Mouse (Mus musculus): ENCODE measurements around the gene Nelfe. TPM values are rescaled to one million over a fixed set of nuclear protein-coding genes. Genes with fewer than 3 reads are reported as not detected.
A peak's percentile ranks its signal among the peaks of the same experiment; 100 is the strongest.
"Not testable (repeated sequence)": the region's sequence is repeated elsewhere in the genome, so short reads cannot be mapped to it uniquely, and the experiment has no call there.

The Nelfe gene
- polyA plus RNA-seq, 1 experiment from 2014 or later, result 73.5 TPM

GRCm38 (mm10) chr17:34899890-34900243 is 49.7 kb downstream of the Nelfe start:
- Histone ChIP-seq H3K27ac (peak overlapping the region; percentile 95), H3K9ac (ENCODE audit: low read depth, low read length) (peak overlapping the region; percentile 96), H3K27me3 (ENCODE audit: insufficient read depth, low read length) (no peaks in the 10 kb centered on the region), H3K9me3 (replicated peaks; ENCODE audit: low read length) (no peaks in the 10 kb centered on the region), H3K4me2 (ENCODE audit: low read length) (peak overlapping the region; percentile 89), H3K36me3 (ENCODE audit: insufficient read depth, low read length) (peaks cover 33% of the 10 kb centered on the region), H3K4me1 (replicated peaks; ENCODE audit: insufficient read depth, low read length) (peaks cover 8% of the 10 kb centered on the region), H3K4me3 (replicated peaks; ENCODE audit: low read depth, low read length) (peak overlapping the region; percentile 96)
- no peak for TF ChIP-seq CTCF (IDR thresholded peaks at IDR 0.05; ENCODE audit: low read depth)
- 0% methylated on average over 5 of the region's 5 CpGs for WGBS
- DNase-seq (ENCODE audit: low spot score) (peak; percentile 69), ATAC-seq (replicated peaks; ENCODE audit: low FRiP score, low read depth) (no peak)

GRCm38 (mm10) chr17:34900826-34901225 is 50.6 kb downstream of the Nelfe start:
- not testable (repeated sequence) for H3K9me3 ChIP-seq (replicated peaks; ENCODE audit: low read length); H3K4me1 ChIP-seq (replicated peaks; ENCODE audit: insufficient read depth, low read length); H3K27me3 ChIP-seq (ENCODE audit: insufficient read depth, low read length); H3K4me3 ChIP-seq (replicated peaks; ENCODE audit: low read depth, low read length); H3K9ac ChIP-seq (ENCODE audit: low read depth, low read length); DNase-seq (ENCODE audit: low spot score); H3K27ac ChIP-seq; ATAC-seq (replicated peaks; ENCODE audit: low FRiP score, low read depth); H3K4me2 ChIP-seq (ENCODE audit: low read length)
- H3K36me3 ChIP-seq (ENCODE audit: insufficient read depth, low read length), result peaks cover 42% of the 10 kb centered on the region

- WGBS, result 86% methylated on average over 9 of the region's 10 CpGs
Observed at GRCm38 (mm10) chr17:34901948-34902347, 51.8 kb downstream of the Nelfe start.

GRCm38 (mm10) chr17:34902895-34903294 is 52.7 kb downstream of the Nelfe start:
- H3K36me3 ChIP-seq (ENCODE audit: insufficient read depth, low read length), result peaks cover 58% of the 10 kb centered on the region
- no peaks in the 10 kb centered on the region for H3K27me3 ChIP-seq (ENCODE audit: insufficient read depth, low read length)
- no peaks in the 10 kb centered on the region for H3K9me3 ChIP-seq (replicated peaks; ENCODE audit: low read length)
- H3K4me2 ChIP-seq (ENCODE audit: low read length), result no peak overlapping the region
- no peaks in the 10 kb centered on the region; the same call in 1 of the 2 replicates for H3K4me1 ChIP-seq (replicated peaks; ENCODE audit: insufficient read depth, low read length)
- H3K27ac ChIP-seq, result no peak overlapping the region
- ATAC-seq (replicated peaks; ENCODE audit: low FRiP score, low read depth), result no peak
- no peak overlapping the region for H3K9ac ChIP-seq (ENCODE audit: low read depth, low read length)
- no peak overlapping the region for H3K4me3 ChIP-seq (replicated peaks; ENCODE audit: low read depth, low read length)
- no peak for DNase-seq (ENCODE audit: low spot score)
- TF ChIP-seq CTCF (IDR thresholded peaks at IDR 0.05; ENCODE audit: low read depth), result no peak
- 76% methylated on average over 9 of the region's 9 CpGs for WGBS

More at GRCm38 (mm10) chr17:34901948-34902347, 51.8 kb downstream of the Nelfe start:
- peaks cover 49% of the 10 kb centered on the region for H3K36me3 ChIP-seq (ENCODE audit: insufficient read depth, low read length)
- not testable (repeated sequence) for H3K9ac ChIP-seq (ENCODE audit: low read depth, low read length); H3K9me3 ChIP-seq (replicated peaks; ENCODE audit: low read length); H3K4me2 ChIP-seq (ENCODE audit: low read length); DNase-seq (ENCODE audit: low spot score); H3K27me3 ChIP-seq (ENCODE audit: insufficient read depth, low read length); H3K27ac ChIP-seq; ATAC-seq (replicated peaks; ENCODE audit: low FRiP score, low read depth); H3K4me3 ChIP-seq (replicated peaks; ENCODE audit: low read depth, low read length); H3K4me1 ChIP-seq (replicated peaks; ENCODE audit: insufficient read depth, low read length)

Small RNA genes lying within 50 kb of the gene (microRNA-seq; reads per million reads assigned to microRNA genes)
- gene Mir6970 (not detected), gene Mir6971 (3.2 reads per million, percentile 8 among the genes with 10 or more reads in this experiment), gene Mir6972 (not detected)

Other genes with a start within 250 kb of the Nelfe start
- gene Rnf5, start 246.7 kb upstream of the Nelfe start, polyA plus RNA-seq (2015; fragmentation: Nextera tagmentation; extraction: Ambion mirVana), result 154 and 177 TPM in 2 replicates
- gene Agpat1, start 246.1 kb upstream of the Nelfe start, polyA plus RNA-seq (2015; fragmentation: Nextera tagmentation; extraction: Ambion mirVana), result 56.1 and 58.6 TPM in 2 replicates
- gene Egfl8, start 234.4 kb upstream of the Nelfe start, polyA plus RNA-seq (2015; fragmentation: Nextera tagmentation; extraction: Ambion mirVana), result 5.9 and 6.6 TPM in 2 replicates
- 62.9 and 65.5 TPM in 2 replicates for gene Ppt2, start 221.9 kb upstream of the Nelfe start, polyA plus RNA-seq (2015; fragmentation: Nextera tagmentation; extraction: Ambion mirVana)
- 0.36 and 0.55 TPM in 2 replicates for gene Prrt1, start 220.9 kb upstream of the Nelfe start, polyA plus RNA-seq (2015; fragmentation: Nextera tagmentation; extraction: Ambion mirVana)
- 16.4 and 18.6 TPM in 2 replicates for gene Fkbpl, start 205.6 kb upstream of the Nelfe start, polyA plus RNA-seq (2015; fragmentation: Nextera tagmentation; extraction: Ambion mirVana)
- gene Atf6b, start 203.2 kb upstream of the Nelfe start, polyA plus RNA-seq (2015; fragmentation: Nextera tagmentation; extraction: Ambion mirVana), result 62.0 and 65.8 TPM in 2 replicates
- 0.19 and 0.26 TPM in 2 replicates for gene Tnxb, start 179.9 kb upstream of the Nelfe start, polyA plus RNA-seq (2015; fragmentation: Nextera tagmentation; extraction: Ambion mirVana)
- gene C4b, start 106.5 kb upstream of the Nelfe start, polyA plus RNA-seq (2015; fragmentation: Nextera tagmentation; extraction: Ambion mirVana), result 0.22 and 0.41 TPM in 2 replicates
- 0.13 and 0.20 TPM in 2 replicates for gene Cyp21a1, start 45.8 kb upstream of the Nelfe start, polyA plus RNA-seq (2015; fragmentation: Nextera tagmentation; extraction: Ambion mirVana)
- gene Stk19, start 13.4 kb upstream of the Nelfe start, polyA plus RNA-seq (2015; fragmentation: Nextera tagmentation; extraction: Ambion mirVana), result 30.3 and 30.8 TPM in 2 replicates
- 48.2 and 49.7 TPM in 2 replicates for gene Dxo, start 13.4 kb upstream of the Nelfe start, polyA plus RNA-seq (2015; fragmentation: Nextera tagmentation; extraction: Ambion mirVana)
- gene Skiv2l, start 181 bp upstream of the Nelfe start, polyA plus RNA-seq (2015; fragmentation: Nextera tagmentation; extraction: Ambion mirVana), result 36.8 and 37.3 TPM in 2 replicates
- gene Cfb, start 12.1 kb downstream of the Nelfe start, polyA plus RNA-seq (2015; fragmentation: Nextera tagmentation; extraction: Ambion mirVana), result 21.1 and 25.6 TPM in 2 replicates
- 2.3 and 3.4 TPM in 2 replicates for gene Zbtb12, start 29.1 kb downstream of the Nelfe start, polyA plus RNA-seq (2015; fragmentation: Nextera tagmentation; extraction: Ambion mirVana)
- not detected in 2 replicates for gene Gm20547, start 31.7 kb downstream of the Nelfe start, polyA plus RNA-seq (2015; fragmentation: Nextera tagmentation; extraction: Ambion mirVana)
- gene C2, start 47.9 kb downstream of the Nelfe start, polyA plus RNA-seq (2015; fragmentation: Nextera tagmentation; extraction: Ambion mirVana), result 7.0 and 7.4 TPM in 2 replicates
- gene Ehmt2, start 48.1 kb downstream of the Nelfe start, polyA plus RNA-seq (2015; fragmentation: Nextera tagmentation; extraction: Ambion mirVana), result 44.1 and 49.1 TPM in 2 replicates
- 24.2 and 27.3 TPM in 2 replicates for gene Slc44a4, start 64.1 kb downstream of the Nelfe start, polyA plus RNA-seq (2015; fragmentation: Nextera tagmentation; extraction: Ambion mirVana)
- gene Neu1, start 80.9 kb downstream of the Nelfe start, polyA plus RNA-seq (2015; fragmentation: Nextera tagmentation; extraction: Ambion mirVana), result 92.0 and 101 TPM in 2 replicates
- gene Hspa1b, start 108.8 kb downstream of the Nelfe start, polyA plus RNA-seq (2015; fragmentation: Nextera tagmentation; extraction: Ambion mirVana), result 2.2 and 2.6 TPM in 2 replicates
- not detected in 2 replicates for gene Gm20481, start 119.5 kb downstream of the Nelfe start, polyA plus RNA-seq (2015; fragmentation: Nextera tagmentation; extraction: Ambion mirVana)
- 22.4 and 23.5 TPM in 2 replicates for gene Hspa1a, start 121.8 kb downstream of the Nelfe start, polyA plus RNA-seq (2015; fragmentation: Nextera tagmentation; extraction: Ambion mirVana)
- gene Hspa1l, start 122.3 kb downstream of the Nelfe start, polyA plus RNA-seq (2015; fragmentation: Nextera tagmentation; extraction: Ambion mirVana), result 0.54 and 0.72 TPM in 2 replicates
- gene Lsm2, start 131.5 kb downstream of the Nelfe start, polyA plus RNA-seq (2015; fragmentation: Nextera tagmentation; extraction: Ambion mirVana), result 133 and 141 TPM in 2 replicates
- gene Vars, start 150.6 kb downstream of the Nelfe start, polyA plus RNA-seq (2015; fragmentation: Nextera tagmentation; extraction: Ambion mirVana), result 61.3 and 63.3 TPM in 2 replicates
- gene Vwa7, start 166.2 kb downstream of the Nelfe start, polyA plus RNA-seq (2015; fragmentation: Nextera tagmentation; extraction: Ambion mirVana), result 0.16 and 0.20 TPM in 2 replicates
- 2.3 and 3.7 TPM in 2 replicates for gene Sapcd1, start 177.6 kb downstream of the Nelfe start, polyA plus RNA-seq (2015; fragmentation: Nextera tagmentation; extraction: Ambion mirVana)
- gene Msh5, start 196.4 kb downstream of the Nelfe start, polyA plus RNA-seq (2015; fragmentation: Nextera tagmentation; extraction: Ambion mirVana), result 2.7 and 3.0 TPM in 2 replicates
- 266 and 282 TPM in 2 replicates for gene Clic1, start 199.6 kb downstream of the Nelfe start, polyA plus RNA-seq (2015; fragmentation: Nextera tagmentation; extraction: Ambion mirVana)
- gene Ddah2, start 208.6 kb downstream of the Nelfe start, polyA plus RNA-seq (2015; fragmentation: Nextera tagmentation; extraction: Ambion mirVana), result 227 and 244 TPM in 2 replicates
- gene Ly6g6c, start 215.0 kb downstream of the Nelfe start, polyA plus RNA-seq (2015; fragmentation: Nextera tagmentation; extraction: Ambion mirVana), result not detected in 2 replicates
- gene Mpig6b, start 215.8 kb downstream of the Nelfe start, polyA plus RNA-seq (2015; fragmentation: Nextera tagmentation; extraction: Ambion mirVana), result 0.36 and 0.45 TPM in 2 replicates
- 1.3 and 1.6 TPM in 2 replicates for gene Ly6g6e, start 226.5 kb downstream of the Nelfe start, polyA plus RNA-seq (2015; fragmentation: Nextera tagmentation; extraction: Ambion mirVana)
- gene Ly6g6d, start 227.7 kb downstream of the Nelfe start, polyA plus RNA-seq (2015; fragmentation: Nextera tagmentation; extraction: Ambion mirVana), result 7.6 and 7.8 TPM in 2 replicates
- not detected in 2 replicates for gene Ly6g6f, start 235.2 kb downstream of the Nelfe start, polyA plus RNA-seq (2015; fragmentation: Nextera tagmentation; extraction: Ambion mirVana)
- gene Abhd16a, start 238.9 kb downstream of the Nelfe start, polyA plus RNA-seq (2015; fragmentation: Nextera tagmentation; extraction: Ambion mirVana), result 109 and 113 TPM in 2 replicates

Measured in kidney, postnatal 0 days (tissue).